Mouse (Mus musculus): ENCODE measurements around the gene Hmgb2.
"Not testable (repeated sequence)": the region's sequence is repeated elsewhere in the genome, so short reads cannot be mapped to it uniquely, and the experiment has no call there.

Hmgb2 gene

GRCm38 (mm10) chr8:57511316-57512118 is at the start of gene Hmgb2:
Gene Hmgb2 (plus strand): TSS chr8:57511907.
- peak; percentile 100 for DNase-seq (ENCODE audit: low spot score in 2 of 2)

GRCm38 (mm10) chr8:57462839-57463238 is 48.9 kb upstream of the Hmgb2 start:
- DNase-seq (ENCODE audit: low spot score in 2 of 2) = no peak

- no peak for DNase-seq (ENCODE audit: low spot score in 2 of 2)
Measured at GRCm38 (mm10) chr8:57463757-57464156, 48.0 kb upstream of the Hmgb2 start.

DNA sequence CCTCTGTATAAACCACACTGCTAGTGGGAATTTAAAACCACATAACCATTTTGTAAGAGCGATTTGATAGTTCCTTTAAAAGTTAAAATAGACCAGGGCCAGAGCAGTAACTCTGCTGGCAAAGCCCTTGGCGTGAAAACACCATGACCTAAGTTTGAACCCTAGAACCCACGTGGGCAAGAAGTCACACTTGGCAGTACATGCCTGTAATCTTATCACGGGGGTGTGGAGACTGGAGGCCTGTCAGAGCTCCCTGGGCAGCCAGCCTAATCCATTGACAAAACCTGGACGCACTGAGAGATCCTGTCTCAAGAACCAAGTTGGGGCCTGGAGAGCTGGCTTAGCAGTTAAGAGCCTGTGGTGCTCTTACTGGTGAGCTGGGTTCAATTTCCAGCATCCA is 43.1 kb upstream of the Hmgb2 start:
- peak; percentile 61 to 71 for DNase-seq (ENCODE audit: low spot score in 2 of 2)

DNA sequence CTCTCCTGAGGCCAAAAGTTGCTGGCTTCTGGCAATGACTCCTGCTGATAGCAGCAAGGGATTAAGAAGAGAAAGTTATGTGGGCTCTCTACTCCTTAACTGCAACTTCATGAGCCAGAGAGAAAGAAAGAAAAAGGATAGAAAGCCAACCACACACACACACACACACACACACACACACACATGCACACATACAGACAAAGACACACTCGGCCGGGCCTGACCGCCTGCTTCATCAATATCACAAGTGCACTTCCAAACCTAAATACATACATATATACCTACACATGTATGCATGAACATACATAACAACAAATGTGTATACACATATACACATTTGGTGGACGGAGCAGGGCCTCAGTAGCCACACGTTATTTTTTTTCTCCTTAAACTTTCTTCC is 40.8 kb upstream of the Hmgb2 start:
- no peak for DNase-seq (ENCODE audit: low spot score in 2 of 2)

DNA sequence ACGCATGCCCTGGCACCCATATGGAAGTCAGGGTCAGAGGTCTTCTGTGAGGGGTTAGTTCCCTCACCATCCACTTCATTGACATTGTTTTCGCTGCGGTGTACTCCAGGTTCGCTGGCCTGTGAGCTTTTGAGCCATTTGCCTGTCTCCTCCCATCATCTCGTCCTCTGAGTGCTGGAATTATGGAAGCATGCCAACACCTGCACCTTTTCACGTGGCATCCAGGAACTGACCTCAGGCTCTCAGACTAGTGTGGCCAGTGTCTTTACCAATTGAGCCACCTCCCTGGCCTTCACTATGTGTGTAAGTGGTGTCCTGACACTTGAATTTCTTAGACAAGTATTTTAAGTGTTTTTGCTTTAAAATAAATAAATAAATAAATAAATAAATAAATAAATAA is 38.0 kb upstream of the Hmgb2 start:
- no peak for DNase-seq (ENCODE audit: low spot score in 2 of 2)

DNA sequence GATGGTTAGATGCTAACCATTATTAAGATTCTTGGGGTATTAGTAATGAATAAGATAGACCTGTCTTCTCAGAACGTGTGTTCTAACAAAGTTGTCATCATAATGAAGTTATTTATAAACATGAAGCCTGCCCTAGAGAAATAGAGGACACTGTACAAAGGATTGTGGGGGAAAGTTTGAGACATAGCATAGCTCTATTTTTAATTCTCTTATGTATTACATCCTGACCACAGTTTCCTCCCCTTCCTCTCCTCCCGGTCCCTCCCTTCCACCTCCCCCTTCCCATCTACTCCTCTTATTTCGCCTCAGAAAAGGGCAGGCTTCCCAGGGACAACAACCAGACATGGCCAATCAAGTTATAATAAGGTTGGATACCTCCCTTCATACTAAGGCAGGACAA is 33.3 kb upstream of the Hmgb2 start:
- DNase-seq (ENCODE audit: low spot score in 2 of 2) = no peak

- DNase-seq (ENCODE audit: low spot score in 2 of 2) = no peak
Measured at GRCm38 (mm10) chr8:57479700-57480099, 32.0 kb upstream of the Hmgb2 start.

DNA sequence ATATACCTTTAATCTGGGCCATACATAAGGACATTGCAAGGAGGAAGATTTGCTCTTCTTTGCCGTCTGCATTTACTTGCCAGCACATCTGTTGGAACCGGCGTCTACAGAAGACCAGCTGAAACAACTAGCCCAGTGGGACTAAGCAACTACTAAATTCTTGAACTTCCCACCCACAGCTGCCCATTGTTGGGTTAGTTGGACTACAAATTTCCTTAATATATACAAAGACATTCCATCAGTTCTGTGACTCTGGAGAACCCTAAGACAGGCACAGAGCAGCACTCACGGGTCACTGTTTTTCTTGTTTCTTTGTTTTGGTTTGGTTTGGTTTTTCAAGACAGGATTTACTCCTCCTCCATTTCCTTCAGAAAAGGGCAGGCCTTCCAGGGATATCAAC is 31.1 kb upstream of the Hmgb2 start:
- DNase-seq (ENCODE audit: low spot score in 2 of 2) = no peak

- no peak for DNase-seq (ENCODE audit: low spot score in 2 of 2)
Measured at GRCm38 (mm10) chr8:57486491-57487440, 24.9 kb upstream of the Hmgb2 start.

DNA sequence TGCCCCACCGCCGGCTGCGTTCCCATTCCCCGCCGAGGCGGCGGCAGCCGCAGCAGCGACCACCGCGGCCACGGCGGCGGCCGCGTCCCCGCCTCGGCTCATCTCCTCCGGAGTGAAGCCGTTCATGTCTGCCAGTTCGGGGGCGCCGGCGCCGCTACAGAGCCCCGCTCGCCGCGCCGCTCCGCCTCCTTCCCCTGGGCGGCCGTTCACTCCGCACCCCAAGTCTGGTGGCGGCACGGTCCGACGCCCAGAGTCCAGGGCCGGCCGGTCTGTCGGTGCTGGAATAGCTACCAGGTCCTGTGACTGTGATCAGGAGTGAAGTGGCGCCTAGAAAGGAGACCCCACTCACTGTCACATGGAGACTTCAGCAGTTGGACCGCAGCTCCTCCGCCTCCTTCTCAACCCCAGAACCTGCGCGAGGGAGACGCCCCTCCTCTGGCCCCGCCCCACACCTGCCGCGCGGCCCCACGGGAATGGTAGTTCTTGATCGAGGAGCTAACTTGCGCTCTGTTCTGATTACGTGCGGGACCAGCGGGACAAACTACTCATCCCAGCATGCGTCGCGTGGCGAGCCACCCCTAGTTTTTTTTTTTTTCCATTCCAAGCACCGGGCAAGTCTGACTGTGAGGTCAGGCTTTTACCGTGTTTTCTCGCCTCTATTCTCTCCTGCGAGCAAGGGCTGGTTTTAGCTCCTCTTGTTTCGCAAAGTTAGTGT is 24.1 kb upstream of the Hmgb2 start, which contains the start of gene Sap30:
Gene Sap30 (minus strand): TSS at position 420 of the 715 bp plus-strand sequence.
- peak; percentile 96 to 97 for DNase-seq (ENCODE audit: low spot score in 2 of 2)

GRCm38 (mm10) chr8:57488312-57488765 is 23.4 kb upstream of the Hmgb2 start:
- DNase-seq (ENCODE audit: low spot score in 2 of 2) = no peak

DNA sequence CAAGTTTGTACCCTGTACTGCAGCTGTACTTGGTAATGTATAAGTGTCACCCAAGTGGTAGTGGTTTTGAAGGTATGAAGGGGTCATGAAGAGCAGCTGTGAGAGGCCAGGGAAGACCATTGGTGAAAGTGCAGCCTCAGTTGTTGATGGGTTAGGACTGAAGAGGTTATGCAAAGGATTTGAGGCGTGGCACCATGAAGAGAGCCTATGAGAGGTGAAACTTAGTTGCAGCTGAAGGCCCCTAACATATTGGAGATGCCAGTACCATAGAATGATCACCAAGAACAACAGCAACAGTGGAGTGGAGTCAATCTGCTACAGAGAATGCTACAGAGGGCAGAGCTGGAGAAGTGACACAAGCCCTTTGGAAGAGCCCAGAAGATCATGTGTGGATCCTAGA is 22.3 kb upstream of the Hmgb2 start:
- no peak for DNase-seq (ENCODE audit: low spot score in 2 of 2)

DNA sequence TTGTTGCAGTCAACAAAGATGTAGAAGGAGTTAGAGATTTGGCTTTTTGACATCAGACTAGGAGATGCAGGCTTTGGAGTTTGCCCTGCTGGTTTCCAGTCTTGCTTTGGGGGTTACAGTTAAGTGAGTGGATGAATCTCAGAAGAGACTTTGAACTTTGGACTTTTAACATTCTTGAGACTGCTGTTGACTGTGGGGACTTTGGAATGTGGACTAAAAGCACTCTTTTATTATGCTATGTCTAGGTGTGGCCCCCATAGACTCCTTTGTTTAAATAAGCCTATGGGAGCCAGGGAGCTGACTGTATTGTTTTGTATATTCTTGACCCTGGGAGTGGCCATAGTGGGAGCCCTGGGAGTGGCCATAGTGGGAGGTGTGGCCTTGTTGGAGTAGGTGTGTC is 21.8 kb upstream of the Hmgb2 start:
- DNase-seq (ENCODE audit: low spot score in 2 of 2) = no peak

GRCm38 (mm10) chr8:57491873-57492272 is 19.8 kb upstream of the Hmgb2 start:
- DNase-seq (ENCODE audit: low spot score in 2 of 2) = no peak

- DNase-seq (ENCODE audit: low spot score in 2 of 2) = no peak
Measured at GRCm38 (mm10) chr8:57498494-57498846, 13.2 kb upstream of the Hmgb2 start.

DNA sequence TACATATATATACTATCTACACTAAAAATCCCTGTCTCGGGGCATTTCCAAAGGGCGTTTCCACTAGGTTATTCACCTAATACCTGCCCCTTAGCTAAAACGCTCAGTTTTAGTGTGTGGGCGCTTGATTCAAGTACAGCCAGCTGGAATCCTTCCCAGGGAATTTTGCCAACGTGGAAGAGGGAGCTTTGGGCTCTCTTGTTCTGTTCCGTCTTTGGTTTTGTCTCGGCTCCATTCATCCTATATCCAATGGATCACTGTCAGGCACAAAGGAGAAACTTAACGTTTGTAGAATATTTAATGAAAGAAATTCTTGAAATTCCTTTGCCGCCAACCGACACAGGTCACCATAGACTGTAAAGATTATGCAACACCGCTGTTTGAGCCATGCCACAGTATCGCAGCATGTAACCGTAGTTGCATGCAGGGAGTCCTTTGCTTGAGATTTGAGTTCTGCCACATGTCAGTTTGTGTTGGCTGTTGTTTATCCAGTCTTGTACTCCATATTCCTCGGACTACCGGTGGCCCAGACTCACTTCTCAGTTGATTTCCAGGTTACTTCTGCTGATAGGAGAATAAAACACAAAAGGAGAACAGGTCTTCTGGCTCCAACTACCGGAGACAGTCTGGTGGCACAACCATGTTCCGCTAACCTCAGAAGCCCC is 12.7 kb upstream of the Hmgb2 start:
- no peak for DNase-seq (ENCODE audit: low spot score in 2 of 2)

GRCm38 (mm10) chr8:57503641-57504040 is 8.1 kb upstream of the Hmgb2 start:
- DNase-seq (ENCODE audit: low spot score in 2 of 2) = peak; percentile 31 to 72

GRCm38 (mm10) chr8:57505500-57505899 is 6.2 kb upstream of the Hmgb2 start:
- not testable (repeated sequence) for DNase-seq (ENCODE audit: low spot score in 2 of 2)

DNA sequence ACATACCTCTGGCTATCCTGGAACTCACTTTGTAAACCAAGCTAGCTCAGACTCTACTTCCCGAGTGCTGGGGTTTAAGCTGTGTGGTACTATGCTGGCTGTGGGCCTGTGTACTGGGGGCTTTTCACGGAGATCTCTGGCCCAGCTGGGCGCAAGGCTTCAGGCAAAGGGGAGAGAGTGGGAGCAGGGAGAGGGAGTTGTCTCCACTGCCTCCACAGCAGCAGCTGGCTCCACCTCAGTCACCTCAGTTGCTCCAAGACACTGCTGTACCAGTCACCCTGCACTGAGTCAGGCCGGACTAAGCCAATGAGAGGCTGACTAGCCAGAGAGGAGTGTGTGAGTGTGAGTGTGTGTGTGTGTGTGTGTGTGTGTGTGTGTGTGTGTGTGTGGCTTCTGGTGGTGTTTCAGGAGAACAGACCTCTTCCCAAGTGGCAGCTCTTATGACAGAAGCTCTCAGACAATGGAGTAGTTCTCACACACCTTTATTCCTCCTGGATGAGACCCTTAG is 4.1 kb upstream of the Hmgb2 start:
- DNase-seq (ENCODE audit: low spot score in 2 of 2) = no peak

- DNase-seq (ENCODE audit: low spot score in 2 of 2) = no peak
Measured at GRCm38 (mm10) chr8:57508657-57509056, 3.0 kb upstream of the Hmgb2 start.

All from urinary bladder, postnatal 4 days (tissue).